8 mouse cellular contexts compared by ENCODE assay signal in genomic region chr13:30548835-30549234, GRCm38 (mm10). TPM values are rescaled to one million over a fixed set of nuclear protein-coding genes. Genes with fewer than 3 reads are reported as not detected.
DNase-seq lines count a peak whose midpoint lies in the region; ATAC-seq and TF ChIP-seq lines count a peak whose summit lies in the region.

No protein-coding gene starts in this region.

- no peak overlapping the region for H3K4me3 ChIP-seq in CH12.LX (replicated peaks in 1 of 3; ENCODE audit: low read depth in 2 of 3, low read length in 2 of 3, poor library complexity in 1 of 3)
- H3K4me3 ChIP-seq in lung, postnatal 0 days (ENCODE audit: low read depth, low read length), result no peak overlapping the region

- peak overlapping the region; percentile 27; the same call in 1 of the 2 replicates for H3K4me2 ChIP-seq in CH12.LX (ENCODE audit: insufficient read depth, low read depth, poor library complexity, severe bottlenecking)
- H3K4me2 ChIP-seq in lung, postnatal 0 days (replicated peaks; ENCODE audit: low read depth, low read length), result no peak overlapping the region

- DNase-seq in CH12.LX (ENCODE audit: extremely low read depth) (peak; percentile 92), ZHBTc4 (ENCODE audit: low read depth, low spot score) (peak; percentile 92)
- DNase-seq in cerebellum, postnatal 4 days (ENCODE audit: low spot score in 2 of 2), result peak; percentile 63 to 84
- peak; percentile 79 to 93 for DNase-seq in heart, adult 18-20 months
- DNase-seq in layer of hippocampus, adult 9-10 months (ENCODE audit: low spot score), result peak; percentile 76
- peak; percentile 92 for DNase-seq in lung, postnatal 0 days (ENCODE audit: low spot score)
- peak; percentile 66 for DNase-seq in right cerebral cortex, postnatal 25 days
- DNase-seq in yolk sac, embryonic 10.5 days (ENCODE audit: low spot score), result peak; percentile 68

- H3K36me3 ChIP-seq in CH12.LX (replicated peaks in 1 of 2; ENCODE audit: control insufficient read depth in 1 of 2, insufficient read depth in 1 of 2, low read length in 1 of 2), result no peaks in the 10 kb centered on the region
- H3K36me3 ChIP-seq in lung, postnatal 0 days (ENCODE audit: insufficient read depth, low read length), result no peaks in the 10 kb centered on the region

- dilution Hi-C loops in CH12.LX (cut with MboI; ENCODE audit: extremely low pct_ligation_motif_present, extremely low pct_unique_long_range_greater_than_20kb, low sequenced_read_pairs), result no loop called here

- no peak for TF ChIP-seq EP300 in CH12.LX (IDR thresholded peaks at IDR 0.05; ENCODE audit: low read length)
- no peak for TF ChIP-seq EP300 in lung, postnatal 0 days (IDR thresholded peaks at IDR 0.05)

- peaks cover under 1 to 26% of the 10 kb centered on the region in 2 experiments for H3K4me1 ChIP-seq in CH12.LX (ENCODE audit: control insufficient read depth in 1 of 2, insufficient read depth in 2 of 2)
- peaks cover 7% of the 10 kb centered on the region; the same call in 1 of the 2 replicates for H3K4me1 ChIP-seq in lung, postnatal 0 days (ENCODE audit: insufficient read depth, low read depth, low read length)

- H3K27ac ChIP-seq in CH12.LX (ENCODE audit: insufficient read depth, low read depth), result no peak overlapping the region
- H3K27ac ChIP-seq in lung, postnatal 0 days (ENCODE audit: low read length), result no peak overlapping the region

- ATAC-seq in lung, postnatal 0 days, result peak; percentile 74

- peak; percentile 70 for TF ChIP-seq RAD21 in CH12.LX (IDR thresholded peaks at IDR 0.05; ENCODE audit: low read depth, low read length)

- H3K9me3 ChIP-seq in CH12.LX (replicated peaks; ENCODE audit: low read length), result no peaks in the 10 kb centered on the region
- no peaks in the 10 kb centered on the region for H3K9me3 ChIP-seq in lung, postnatal 0 days (ENCODE audit: low read length)

- peak; percentile 41 for TF ChIP-seq POLR2A in CH12.LX (IDR thresholded peaks at IDR 0.05; ENCODE audit: low read depth, low read length)

- 16% methylated on average over 2 of the region's 2 CpGs for WGBS in lung, postnatal 0 days

- in situ Hi-C loops in CH12.LX (cut with MboI; ENCODE audit: low pct_ligation_motif_present, low pct_unique_long_range_greater_than_20kb, low sequenced_read_pairs), result no loop called here

- H3K9ac ChIP-seq in CH12.LX (ENCODE audit: insufficient read depth, low read depth), result no peak overlapping the region; the same call in 1 of the 2 replicates
- H3K9ac ChIP-seq in lung, postnatal 0 days (replicated peaks; ENCODE audit: low read depth), result no peak overlapping the region

- H3K27me3 ChIP-seq in CH12.LX (replicated peaks), result peaks cover 5% of the 10 kb centered on the region
- H3K27me3 ChIP-seq in lung, postnatal 0 days (replicated peaks; ENCODE audit: insufficient read depth, low read length), result no peaks in the 10 kb centered on the region

- peak; percentile 87 to 95 for TF ChIP-seq CTCF in CH12.LX (conservative IDR thresholded peaks at IDR 0.05 in 1 of 2, IDR thresholded peaks at IDR 0.05 in 1 of 2; ENCODE audit: low read depth in 2 of 2, low read length in 2 of 2)
- peak; percentile 98 for TF ChIP-seq CTCF in lung, postnatal 0 days (IDR thresholded peaks at IDR 0.05)

- H3K79me2 ChIP-seq in CH12.LX (replicated peaks; ENCODE audit: control insufficient read depth, extremely low read depth, insufficient read depth, poor library complexity, severe bottlenecking), result peaks cover 13% of the 10 kb centered on the region

TF ChIP-seq in CH12.LX, 34 proteins besides CTCF, POLR2A, EP300 and RAD21:
- TF ChIP-seq GABPA (IDR thresholded peaks at IDR 0.05; ENCODE audit: insufficient replicate concordance, low read depth, low read length) (no peak), TCF12 (IDR thresholded peaks at IDR 0.05; ENCODE audit: low read depth, low read length) (no peak; the same call in 1 of the 2 replicates), USF2 (conservative IDR thresholded peaks at IDR 0.05; ENCODE audit: low read depth, low read length) (peak; percentile 90), RCOR1 (conservative IDR thresholded peaks at IDR 0.05; ENCODE audit: low read depth, low read length) (no peak), MAFK (IDR thresholded peaks at IDR 0.05; ENCODE audit: insufficient replicate concordance, low read length) (no peak), POLR2AphosphoS2 (IDR thresholded peaks at IDR 0.05; ENCODE audit: low read depth, low read length) (no peak), E2F4 (IDR thresholded peaks at IDR 0.05; ENCODE audit: insufficient replicate concordance, low read depth, low read length) (no peak), USF1 (IDR thresholded peaks at IDR 0.05; ENCODE audit: low read depth, low read length) (peak; percentile 89), KAT2A (IDR thresholded peaks at IDR 0.05; ENCODE audit: insufficient replicate concordance, low read length) (no peak), JUN (IDR thresholded peaks at IDR 0.05; ENCODE audit: insufficient read depth, low read depth, low read length) (no peak), CHD2 (IDR thresholded peaks at IDR 0.05; ENCODE audit: low read length) (no peak), IRF4 (IDR thresholded peaks at IDR 0.05; ENCODE audit: low read depth, low read length) (0 out of 2 replicates have a peak, but pooled peaks have one; percentile 7), JUND (conservative IDR thresholded peaks at IDR 0.05; ENCODE audit: low read depth, low read length) (no peak), UBTF (IDR thresholded peaks at IDR 0.05; ENCODE audit: low read depth, low read length) (no peak), NELFE (IDR thresholded peaks at IDR 0.05; ENCODE audit: low read depth, low read length) (peak; percentile 56; the same call in 1 of the 2 replicates), MAX (IDR thresholded peaks at IDR 0.05; ENCODE audit: low read length) (peak; percentile 71; the same call in 1 of the 2 replicates), SIN3A (IDR thresholded peaks at IDR 0.05; ENCODE audit: low read length) (0 out of 2 replicates have a peak, but pooled peaks have one; percentile 37), ZKSCAN1 (IDR thresholded peaks at IDR 0.05; ENCODE audit: borderline replicate concordance, low read depth, low read length) (no peak), MXI1 (IDR thresholded peaks at IDR 0.05; ENCODE audit: low read depth, low read length) (no peak), MEF2A (IDR thresholded peaks at IDR 0.05; ENCODE audit: borderline replicate concordance, low read depth, low read length) (no peak), TBP (conservative IDR thresholded peaks at IDR 0.05; ENCODE audit: low read depth, low read length) (0 out of 2 replicates have a peak, but pooled peaks have one; percentile 51), ELF1 (IDR thresholded peaks at IDR 0.05; ENCODE audit: low read depth, low read length) (peak; percentile 44; the same call in 1 of the 2 replicates), ZC3H11A (IDR thresholded peaks at IDR 0.05; ENCODE audit: low read depth, low read length) (no peak), MYC (IDR thresholded peaks at IDR 0.05; ENCODE audit: low read depth, low read length) (no peak), BHLHE40 (IDR thresholded peaks at IDR 0.05; ENCODE audit: low read depth, low read length) (peak; percentile 33; the same call in 1 of the 2 replicates), ETS1 (conservative IDR thresholded peaks at IDR 0.05; ENCODE audit: low read depth, low read length) (no peak), MAZ (IDR thresholded peaks at IDR 0.05; ENCODE audit: low read depth, low read length) (peak; percentile 35; the same call in 1 of the 2 replicates), ZMIZ1 (IDR thresholded peaks at IDR 0.05; ENCODE audit: low read depth, low read length) (no peak), ZNF384 (IDR thresholded peaks at IDR 0.05; ENCODE audit: low read depth, low read length) (no peak), SMC3 (IDR thresholded peaks at IDR 0.05; ENCODE audit: low read depth, low read length) (peak; percentile 73), HCFC1 (IDR thresholded peaks at IDR 0.05; ENCODE audit: low read depth, low read length) (no peak), PAX5 (IDR thresholded peaks at IDR 0.05; ENCODE audit: low read length) (no peak), NRF1 (IDR thresholded peaks at IDR 0.05; ENCODE audit: low read depth, low read length) (no peak), CHD1 (IDR thresholded peaks at IDR 0.05; ENCODE audit: low read depth, low read length) (no peak)
TF ChIP-seq in CH12.LX: peak in this region for 11.

RNA-seq across cellular contexts. Expression of gene Uqcrfs1, which starts 3.7 kb away (rescaled TPM):
- total RNA-seq in CH12.LX (2012; rRNA removed), result 154 and 171 TPM in 2 replicates
- 292 and 297 TPM in 2 replicates for total RNA-seq in CH12.LX (2014; rRNA removed)
- 169 and 173 TPM in 2 replicates for polyA plus RNA-seq in CH12.LX (2012; ENCODE audit: insufficient read length, low read depth)
- total RNA-seq in heart, adult 18-20 months (2021), result 1,000 to 10,000 TPM; 1,275 to 1,335 TPM
- polyA plus RNA-seq in lung, postnatal 0 days (2015; fragmentation: Nextera tagmentation; extraction: Ambion mirVana), result 169 and 179 TPM in 2 replicates

Comparison
In these comparisons a context has a peak if more than half of its experiments do, and no peak if none do; other contexts are left out.
1. RNA of gene Uqcrfs1, which starts 3.7 kb away (total RNA-seq): 1,275 to 1,335 TPM in heart, adult 18-20 months; 154 to 297 TPM in CH12.LX; every median in the first group is over 4 times any median in the second.
2. Peak in every context shown above with its lines, with median percentiles within 50 percentile points of each other: DNase-seq.